Mouse (Mus musculus) embryo, embryonic 10 days (tissue): ENCODE results near the gene Hapln2.
A peak's percentile ranks its signal among the peaks of the same experiment; 100 is the strongest.

Experiments
- DNase-seq: peaks from one replicate; pipeline ENCODE4 v3.0.0-alpha.2; 2015; ENCODE audit warnings: low spot score

Gene Hapln2

DNA sequence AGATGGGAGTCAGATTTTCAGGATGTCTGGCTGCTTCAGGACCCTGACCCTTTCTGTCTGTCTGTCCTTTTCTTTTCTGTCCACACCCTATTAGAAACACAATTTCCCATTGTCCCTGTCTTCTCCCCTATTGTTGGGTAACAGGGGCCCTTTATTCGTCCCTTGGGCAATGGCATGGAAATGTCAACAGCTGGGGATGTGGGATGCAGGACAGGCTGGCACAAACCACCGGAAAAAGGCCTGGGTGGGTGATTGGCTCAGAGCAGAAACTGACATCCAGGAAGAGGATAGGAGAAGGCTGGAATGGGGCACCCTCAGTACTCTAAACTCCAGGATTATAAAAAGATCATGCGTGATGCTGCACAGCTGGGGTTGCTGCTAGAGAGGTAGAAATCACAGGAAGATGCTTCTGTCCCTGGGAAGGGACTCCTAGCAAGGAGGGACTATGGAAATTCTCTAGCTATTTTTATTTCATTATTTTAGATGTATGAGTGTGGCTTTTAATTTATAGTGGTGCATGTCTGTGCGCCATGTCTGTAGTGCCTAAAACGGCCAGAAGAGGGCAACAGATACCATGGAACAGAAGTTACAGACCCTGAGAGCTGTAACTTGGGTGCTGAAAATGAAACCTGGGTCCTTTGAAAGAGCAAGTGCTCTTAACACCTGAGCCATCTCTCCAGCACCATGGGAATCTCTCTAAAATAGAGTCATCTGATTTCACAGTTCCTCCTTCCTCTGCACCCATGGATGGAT lies at the start of gene Hapln2:
Gene Hapln2 (minus strand): TSS at position 150 of the 753 bp plus-strand sequence.
- peak; percentile 29 for DNase-seq

DNA sequence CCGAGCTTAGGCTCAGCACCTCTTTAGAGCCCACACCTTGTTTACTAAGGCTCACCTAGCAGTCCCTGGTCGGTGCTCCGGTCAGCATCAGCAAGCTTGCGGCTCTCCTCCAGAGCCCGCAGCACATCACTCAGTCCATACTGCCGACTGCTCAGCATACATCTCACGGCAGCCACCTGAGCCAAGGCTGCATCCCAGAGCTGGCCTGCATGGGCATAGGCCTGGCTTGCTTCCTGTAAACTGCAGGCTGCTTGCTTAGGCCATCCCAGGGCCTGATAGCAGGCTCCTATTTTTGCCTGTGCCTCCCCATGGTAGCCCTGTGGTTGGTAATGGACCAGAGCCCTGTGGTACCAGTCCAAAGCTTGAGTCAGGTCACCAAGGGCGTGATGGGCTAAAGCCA lies 47.4 kb upstream of the Hapln2 start:
- DNase-seq: no peak

DNA sequence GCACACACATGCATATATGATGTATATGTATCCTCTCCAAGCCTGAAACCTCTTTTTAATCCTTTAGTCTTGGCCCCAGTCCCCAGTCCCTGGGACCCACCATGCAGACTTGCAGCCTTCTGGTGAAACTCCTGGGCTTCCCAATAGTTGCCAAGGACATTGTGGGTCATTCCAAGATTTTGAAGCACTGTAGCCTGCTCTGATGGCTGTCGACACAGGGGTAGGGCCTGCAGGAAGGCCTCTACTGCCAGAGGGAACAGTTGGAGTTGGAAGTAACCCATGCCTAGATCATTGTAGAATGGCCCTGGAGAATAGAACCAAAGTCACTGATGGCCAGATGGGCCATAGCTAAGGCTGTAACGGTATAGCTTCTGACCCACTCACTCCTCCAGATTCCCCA lies 47.0 kb upstream of the Hapln2 start:
- no peak for DNase-seq

DNA sequence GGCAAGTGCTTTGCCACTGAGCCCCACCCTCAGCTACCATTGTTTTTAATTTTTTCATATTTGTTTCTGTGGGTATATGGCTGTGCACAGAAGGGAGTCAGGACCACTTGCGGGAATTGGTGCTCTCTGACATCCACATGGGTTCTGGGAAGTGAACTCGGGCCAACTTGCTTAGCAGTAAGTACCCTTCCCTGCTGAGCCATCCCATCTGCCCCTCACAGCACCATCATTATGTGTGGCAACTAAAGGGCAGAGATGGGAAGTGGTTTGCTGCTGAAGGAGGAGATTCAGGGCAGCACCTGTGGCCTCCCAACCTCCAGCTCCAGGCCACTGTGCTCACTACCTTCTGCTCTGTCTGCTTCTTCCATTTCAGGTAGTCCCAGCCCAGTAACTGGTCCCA lies 46.2 kb upstream of the Hapln2 start:
- DNase-seq: no peak

DNA sequence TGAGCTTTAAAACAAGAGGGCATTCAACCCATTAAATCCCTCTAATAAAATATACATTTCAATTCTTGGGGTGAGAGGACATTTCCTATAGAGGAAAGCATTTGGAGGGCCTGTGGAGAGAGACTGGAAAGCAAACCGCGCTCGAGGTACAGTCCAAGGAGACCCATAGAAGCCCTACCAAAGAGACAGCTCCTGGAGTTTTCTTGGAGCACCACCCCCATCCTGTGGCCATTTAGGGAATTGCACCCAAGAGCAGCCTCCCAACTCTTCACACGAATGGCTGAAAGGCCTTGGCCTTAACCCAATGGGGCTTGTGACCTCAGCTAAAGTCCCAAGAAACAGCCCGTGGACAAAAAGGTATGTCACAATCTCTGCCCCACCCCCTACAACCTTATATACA lies 44.4 kb upstream of the Hapln2 start:
- peak; percentile 76 for DNase-seq

DNA sequence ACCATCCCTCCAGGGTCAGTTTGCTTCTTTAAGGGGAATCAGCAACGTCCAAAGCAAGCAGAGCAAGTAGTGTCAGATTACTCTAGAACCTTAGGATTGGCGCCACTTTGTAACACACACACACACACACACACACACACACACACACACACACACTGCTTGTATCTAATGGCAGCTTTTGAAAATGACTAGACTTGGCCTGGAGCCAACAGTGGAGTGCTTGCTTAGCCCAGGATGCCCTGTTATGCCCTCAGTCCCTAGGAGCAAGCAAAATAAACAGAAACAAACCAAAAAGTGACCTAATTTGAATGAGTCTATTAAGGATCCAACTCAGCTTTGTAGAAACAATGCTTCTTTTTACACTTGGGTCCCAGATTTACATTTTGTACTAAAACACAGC lies 41.0 kb upstream of the Hapln2 start:
- no peak for DNase-seq

DNA sequence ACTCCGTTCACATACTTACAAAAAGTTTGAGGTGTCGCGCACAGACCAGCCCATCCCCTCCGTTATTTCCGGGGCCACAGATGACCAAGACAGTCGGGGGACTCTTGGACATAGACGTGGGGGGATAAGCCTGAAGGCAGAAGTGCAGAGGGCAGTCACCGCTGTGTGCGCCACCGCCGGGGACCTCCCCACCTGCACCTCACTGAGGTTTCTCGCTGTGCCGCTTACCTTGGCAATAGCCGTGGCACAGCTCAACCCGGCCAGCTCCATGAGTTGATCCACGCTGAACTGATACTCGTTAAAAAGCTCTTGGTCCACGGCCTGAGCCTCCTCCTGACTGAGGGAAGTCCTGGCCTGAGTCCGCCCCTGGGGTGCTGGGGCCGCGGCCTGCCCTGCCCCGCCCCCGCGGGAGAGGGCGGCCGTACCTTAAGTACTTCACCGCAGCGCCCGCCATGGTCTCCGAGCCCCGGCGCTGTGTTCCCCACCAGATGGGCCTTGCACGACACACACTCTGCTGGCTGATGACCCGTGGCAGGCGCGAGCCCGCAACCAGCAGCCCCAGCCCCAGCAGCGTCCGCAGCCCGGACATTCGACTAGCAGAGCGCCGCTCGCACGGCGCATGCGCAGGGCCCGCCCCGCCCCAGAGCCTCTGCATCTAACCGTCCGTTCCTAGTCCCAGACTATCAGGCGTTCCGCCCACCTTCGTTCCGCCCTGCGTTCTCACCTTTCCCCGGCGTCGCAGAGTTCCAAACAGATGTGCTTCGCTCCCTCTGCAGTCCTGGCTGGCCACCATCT lies 30.7 kb upstream of the Hapln2 start, which contains the start of gene Naxe:
Gene Naxe (minus strand): TSS at position 594 of the 795 bp plus-strand sequence.
- peak; percentile 95 for DNase-seq

DNA sequence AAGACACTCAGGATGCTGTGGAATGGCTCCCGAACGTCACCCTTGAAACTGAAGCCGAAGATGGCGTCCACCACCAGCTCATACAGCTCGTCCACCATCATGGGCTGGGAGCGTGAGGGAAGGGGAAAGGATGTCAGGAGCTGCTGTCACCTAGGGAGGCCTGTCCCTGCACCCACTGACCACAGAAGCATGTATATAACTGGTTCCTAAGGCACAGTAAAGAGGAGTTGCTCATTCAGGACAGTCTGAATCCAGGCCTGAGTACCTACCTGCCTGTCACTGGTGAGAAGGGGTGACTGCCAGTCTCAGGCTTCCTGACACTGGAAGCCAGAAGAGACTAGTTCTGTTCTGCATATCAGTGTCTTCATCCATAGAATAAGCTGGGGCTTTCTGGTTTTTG lies 29.6 kb upstream of the Hapln2 start:
- no peak for DNase-seq

DNA sequence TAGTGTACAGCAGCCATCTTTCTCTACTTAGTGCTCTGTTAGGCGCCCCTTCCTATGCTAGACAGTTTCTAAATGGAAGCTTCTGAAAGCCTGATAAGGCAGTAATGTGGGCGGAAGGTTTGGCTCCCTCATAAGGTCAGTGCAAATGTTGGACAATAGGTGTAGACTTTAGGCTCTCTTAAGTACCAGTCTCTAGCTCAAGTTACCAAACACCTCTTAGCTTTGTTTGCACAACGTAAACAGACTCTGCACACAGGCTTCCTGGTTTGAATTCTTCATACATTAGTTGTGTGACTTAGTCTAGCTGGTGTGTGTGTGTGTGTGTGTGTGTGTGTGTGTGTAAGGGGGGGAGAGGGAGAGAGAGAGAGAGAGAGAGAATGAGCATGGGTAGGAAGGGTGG lies 22.1 kb upstream of the Hapln2 start:
- no peak for DNase-seq

DNA sequence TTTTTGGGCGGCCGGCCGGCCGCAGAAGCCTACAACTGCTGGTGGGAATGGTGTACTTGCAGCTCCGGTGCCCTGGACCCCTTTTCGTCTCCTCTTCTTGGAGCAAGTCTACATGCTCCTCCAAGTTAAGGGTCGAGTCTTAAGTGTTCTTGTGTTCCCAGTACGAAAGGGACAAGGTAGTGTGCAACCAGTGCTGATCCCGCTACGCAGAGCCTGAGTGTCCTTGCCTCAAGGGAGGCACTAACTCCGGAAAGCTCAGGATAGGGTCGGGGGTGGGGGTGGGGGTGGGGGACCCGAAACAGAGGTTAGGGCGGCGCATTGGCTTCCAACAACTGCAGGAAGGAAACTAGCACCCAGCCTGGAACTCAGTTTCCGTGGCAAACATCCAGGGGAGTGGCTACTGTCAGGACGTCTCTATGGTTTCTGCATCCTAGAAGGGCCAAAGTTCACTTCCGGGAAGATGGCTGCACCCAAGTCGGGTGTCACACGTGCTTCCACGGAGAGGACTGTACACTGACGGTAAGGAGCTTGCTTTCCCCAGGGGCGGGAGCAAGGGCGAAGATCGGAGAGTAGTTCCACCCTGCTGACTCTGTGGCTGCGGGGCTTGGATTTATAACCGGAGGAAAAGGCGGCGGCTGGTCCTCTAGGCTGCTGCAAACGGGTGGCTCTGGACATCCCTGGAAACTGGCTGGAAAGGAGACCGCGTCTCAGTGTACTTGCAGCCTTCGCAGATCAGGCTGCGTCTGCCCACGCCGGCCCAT lies 15.5 kb upstream of the Hapln2 start, which contains the start of gene Gpatch4:
Gene Gpatch4 (plus strand): TSS at position 448 of the 761 bp plus-strand sequence.
- DNase-seq: peak; percentile 97

DNA sequence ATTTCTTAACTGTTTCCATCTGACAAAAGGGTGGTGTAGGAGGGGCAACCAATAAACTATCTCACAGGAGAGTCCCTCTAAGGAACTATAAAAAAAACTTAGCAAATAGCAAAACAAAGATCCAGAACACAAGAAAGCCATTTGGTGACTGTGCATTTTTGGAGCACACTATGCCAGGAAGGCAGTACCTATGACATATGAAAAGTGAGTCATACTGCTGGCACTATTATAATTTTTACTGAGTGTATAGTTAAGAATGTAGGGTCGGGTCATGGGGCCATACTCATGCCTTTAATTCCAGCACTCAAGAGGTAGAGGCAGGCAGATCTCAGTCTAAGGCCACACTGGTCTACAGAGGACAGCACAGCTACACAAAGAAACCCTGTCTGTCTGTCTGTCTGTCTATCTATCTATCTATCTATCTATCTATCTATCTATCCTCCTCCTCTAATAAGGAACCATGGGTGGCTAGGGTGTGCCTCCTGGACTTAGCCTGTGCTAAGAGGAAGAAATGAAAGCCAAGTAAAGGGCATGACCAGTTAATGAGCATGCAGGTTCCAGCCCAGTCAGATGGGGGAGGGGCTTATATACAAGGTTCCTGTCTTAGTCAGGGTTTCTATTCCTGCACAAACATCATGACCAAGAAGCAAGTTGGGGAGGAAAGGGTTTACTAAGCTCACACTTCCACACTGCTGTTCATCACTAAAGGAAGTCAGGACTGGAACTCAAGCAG lies 8.3 kb upstream of the Hapln2 start:
- DNase-seq: no peak

DNA sequence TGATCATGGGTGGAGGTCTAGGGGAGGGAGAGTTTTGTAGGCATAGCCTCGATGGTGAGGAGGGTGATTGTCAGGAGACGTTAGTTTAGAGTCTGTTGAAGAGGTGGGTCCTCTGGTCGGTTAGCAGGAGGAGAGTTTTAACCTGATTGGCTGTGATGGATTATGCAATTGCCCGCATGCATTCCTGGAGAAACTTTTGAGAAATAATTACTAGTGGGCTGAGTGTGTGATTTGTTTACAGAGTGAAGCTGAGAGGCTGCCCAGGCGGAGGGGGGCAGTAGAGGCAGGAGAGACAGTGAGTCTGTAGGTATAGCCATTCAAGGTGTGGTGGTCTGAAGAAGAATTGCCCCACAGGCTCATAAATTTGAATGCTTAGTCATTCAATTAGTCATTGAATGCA lies 6.1 kb upstream of the Hapln2 start:
- DNase-seq: no peak

DNA sequence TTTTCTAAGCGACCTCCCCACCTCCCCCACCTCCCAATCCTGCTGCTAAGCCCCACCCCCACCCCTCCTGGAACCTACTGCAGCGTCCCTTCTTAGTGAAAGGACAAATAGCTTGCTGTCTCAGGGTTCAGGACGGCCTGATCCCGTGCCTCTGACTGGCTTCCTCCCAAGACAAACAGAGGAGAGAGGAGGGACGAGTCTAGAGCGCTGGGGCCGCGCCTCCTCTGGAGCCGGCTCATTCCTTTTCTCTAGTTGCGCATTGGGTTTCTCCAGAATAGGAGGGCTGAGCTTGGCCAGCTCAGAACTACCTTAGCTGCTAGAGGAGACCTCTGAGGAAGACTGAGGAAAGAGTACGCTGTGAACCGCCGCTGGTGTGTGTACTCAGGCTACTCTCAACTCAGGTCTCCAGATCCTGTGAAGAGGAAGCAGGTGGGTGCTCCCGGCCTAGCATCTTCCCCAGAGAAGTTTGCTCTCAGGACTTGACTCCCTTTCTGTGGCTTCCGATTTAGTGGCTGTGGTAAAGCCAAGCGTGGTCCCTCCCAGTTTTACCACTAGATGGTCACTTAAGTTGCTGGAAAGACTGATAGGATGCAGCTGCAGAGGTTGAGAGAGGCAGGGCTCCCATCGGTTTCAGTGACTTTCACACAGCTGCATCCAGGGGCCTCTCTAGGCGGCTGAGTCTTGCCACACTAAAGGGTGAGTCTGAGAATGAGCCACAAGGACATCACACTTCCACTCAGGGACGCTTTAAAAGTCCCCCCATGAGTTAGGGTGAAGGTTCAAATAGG lies 3.4 kb upstream of the Hapln2 start:
- no peak for DNase-seq

DNA sequence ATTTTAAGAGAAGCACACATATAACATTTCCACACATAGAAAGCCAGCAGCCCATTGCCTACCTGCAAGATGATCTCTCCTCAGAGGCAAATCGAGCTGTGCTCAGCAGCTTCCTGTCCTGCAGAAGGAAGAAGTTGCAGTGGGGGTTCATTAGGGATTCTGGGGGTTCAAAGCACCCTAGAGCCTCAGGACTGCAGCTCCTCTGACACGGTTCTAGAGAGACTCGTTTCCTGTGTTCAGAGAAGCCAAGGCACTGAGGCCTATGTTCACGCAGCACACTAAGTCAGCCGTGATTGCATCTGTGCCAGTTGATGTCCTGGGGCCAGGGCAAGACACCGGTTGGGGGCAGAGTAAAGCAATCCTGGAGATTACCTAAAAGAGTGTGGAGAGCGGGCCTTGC lies 560 bp downstream of the Hapln2 start:
- no peak for DNase-seq

DNA sequence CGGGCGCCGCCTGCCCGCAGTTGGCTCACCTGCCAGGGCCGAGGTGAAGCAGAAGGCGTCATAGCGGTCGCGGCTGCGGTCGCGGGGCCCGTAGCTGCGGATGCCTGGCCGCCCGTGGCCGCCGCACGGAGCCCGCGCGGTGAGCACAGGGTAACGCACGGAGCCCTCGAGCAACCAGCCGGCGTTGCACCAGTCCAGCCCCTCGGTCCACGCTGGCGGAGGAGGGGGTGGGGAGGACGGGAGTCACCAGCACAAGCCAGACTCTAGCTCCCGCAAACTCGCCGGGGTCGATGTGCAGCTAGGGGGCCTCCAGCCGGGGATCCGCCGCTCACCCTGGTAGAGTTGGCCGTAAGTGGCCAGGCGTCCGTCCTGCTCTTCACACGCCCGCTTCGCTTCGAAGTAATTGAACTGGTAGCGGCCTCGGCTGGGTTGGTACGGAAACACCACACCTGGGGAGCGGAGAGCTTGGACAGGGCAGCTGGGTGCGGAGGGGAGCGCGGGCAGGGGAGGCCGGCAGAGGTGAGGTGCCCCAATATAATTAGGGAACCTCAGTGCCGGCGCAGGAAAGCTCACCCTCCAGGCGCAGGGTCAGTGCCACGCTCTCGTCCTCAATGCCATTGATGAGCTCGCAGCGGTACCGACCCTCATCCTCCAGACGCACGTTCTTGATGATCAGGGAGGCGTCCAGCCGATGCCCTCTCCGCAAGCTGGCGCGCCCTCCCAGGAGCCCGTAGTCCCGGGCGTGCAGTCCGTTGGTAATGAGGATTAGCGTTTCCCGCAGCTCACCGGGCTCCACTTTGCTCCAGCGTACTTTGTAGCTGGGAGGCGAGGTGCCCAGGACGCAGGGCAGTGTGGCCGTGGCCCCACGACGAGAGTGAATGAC lies 4.0 kb downstream of the Hapln2 start:
- peak; percentile 35 for DNase-seq

DNA sequence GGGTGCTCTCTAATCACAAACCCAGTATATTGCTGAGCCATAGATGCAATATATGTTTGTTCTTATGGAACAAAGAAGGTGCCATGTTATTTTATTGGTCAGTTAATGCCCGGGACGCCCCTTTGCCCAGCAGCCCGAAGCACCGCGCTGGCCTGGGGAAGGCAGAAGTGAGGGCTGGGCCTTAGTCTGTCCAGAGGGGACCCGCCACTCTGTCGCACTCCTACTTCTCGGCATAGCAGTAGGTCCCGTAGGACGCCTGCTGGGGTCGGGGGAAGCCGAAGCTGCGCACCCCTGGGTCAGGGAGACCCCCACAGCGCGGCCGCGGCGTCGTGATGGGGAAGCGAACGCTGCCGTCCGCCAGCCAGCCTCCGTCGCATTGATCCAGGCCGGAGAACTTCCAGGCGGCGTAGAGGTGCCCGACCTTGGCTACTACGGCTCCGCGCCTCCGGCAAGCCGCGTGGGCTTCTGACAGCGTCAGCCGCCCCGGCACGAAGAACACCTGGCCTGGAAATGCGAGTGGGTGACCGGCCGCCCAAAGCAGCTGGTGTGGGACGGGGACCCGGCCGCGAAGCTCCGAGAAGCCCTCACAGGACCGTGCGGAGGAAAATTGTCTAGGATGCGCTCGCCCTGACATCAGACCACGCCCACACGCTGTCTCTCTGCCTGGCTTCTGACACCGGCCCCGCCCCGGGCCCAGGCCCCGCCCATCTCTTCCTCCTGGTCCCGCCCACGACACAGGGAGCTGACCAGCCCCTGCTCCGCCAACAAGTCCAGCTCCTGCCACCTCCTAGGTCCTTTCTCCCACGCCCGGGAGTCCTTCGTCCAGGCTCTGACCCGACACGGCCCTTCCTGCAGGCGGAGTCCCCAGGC lies 4.8 kb downstream of the Hapln2 start:
- peak; percentile 95 for DNase-seq

DNA sequence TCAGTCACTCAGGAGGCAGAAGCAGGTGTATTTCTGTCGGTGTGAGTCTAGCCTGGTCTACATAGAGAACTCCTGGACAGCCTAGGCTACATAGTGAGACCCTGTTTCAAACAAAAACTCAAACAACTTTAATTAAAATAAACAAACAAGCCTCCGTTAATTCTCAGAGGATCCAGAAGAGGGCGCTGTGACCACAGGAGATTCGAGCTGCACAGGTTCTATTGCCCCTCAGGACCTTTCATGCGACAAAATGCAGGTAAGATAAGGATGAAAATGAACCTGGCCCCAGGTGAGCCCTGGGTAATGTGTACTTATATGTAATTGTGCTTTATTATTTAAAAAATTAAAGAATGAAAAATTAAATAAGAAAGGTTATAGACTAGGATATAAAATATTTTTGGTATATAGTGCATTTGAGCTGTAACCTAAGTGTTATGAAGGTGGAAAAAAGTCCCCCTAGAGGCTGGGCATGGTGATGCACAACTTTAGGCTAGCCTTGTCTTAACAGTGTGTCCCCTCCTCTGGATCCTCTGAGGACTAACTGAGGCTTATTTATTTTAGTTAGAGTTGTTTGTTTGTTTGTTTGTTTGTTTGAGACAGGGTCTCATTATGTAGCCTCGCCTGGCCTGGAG lies 16.6 kb downstream of the Hapln2 start:
- peak; percentile 63 for DNase-seq
